16 mouse cellular contexts compared by ENCODE assay signal in genomic region chr10:25219901-25220495, GRCm38 (mm10).
DNase-seq lines count a peak whose midpoint lies in the region; ATAC-seq and TF ChIP-seq lines count a peak whose summit lies in the region.
"Had no signal": no experiment of that assay in that cellular context is flagged by ENCODE, and none has a peak within 500 bp of the region (broad histone marks: within the 10 kb centered on the region; RNA-seq: fewer than 3 reads in every experiment).

No protein-coding gene starts in this region.

- H3K36me3 ChIP-seq in heart, embryonic 12.5 days = no peaks in the 10 kb centered on the region
- H3K36me3 ChIP-seq in kidney, embryonic 16.5 days (ENCODE audit: insufficient read depth, low read length) = no peaks in the 10 kb centered on the region
- H3K36me3 ChIP-seq: heart, embryonic 15.5 days; limb, embryonic 15.5 days; neural tube, embryonic 15.5 days; stomach, embryonic 15.5 days had no signal

- H3K27me3 ChIP-seq in heart, embryonic 12.5 days (replicated peaks) = no peaks in the 10 kb centered on the region
- H3K27me3 ChIP-seq in kidney, embryonic 16.5 days (ENCODE audit: insufficient read depth, low read length) = 0 out of 2 replicates have a peak, but pooled peaks cover 3% of the 10 kb centered on the region
- H3K27me3 ChIP-seq: heart, embryonic 15.5 days; limb, embryonic 15.5 days; liver, embryonic 15.5 days; lung, embryonic 15.5 days; megakaryocyte, embryonic 14.5 days; neural tube, embryonic 15.5 days; stomach, embryonic 15.5 days had no signal

- 86% methylated on average over 15 of the region's 15 CpGs for WGBS in heart, embryonic 12.5 days
- WGBS in kidney, embryonic 16.5 days = 57% methylated on average over 15 of the region's 15 CpGs

- H3K9me3 ChIP-seq in heart, embryonic 12.5 days (replicated peaks) = no peaks in the 10 kb centered on the region
- no peaks in the 10 kb centered on the region for H3K9me3 ChIP-seq in kidney, embryonic 16.5 days (ENCODE audit: low read length)
- H3K9me3 ChIP-seq: heart, embryonic 15.5 days; limb, embryonic 15.5 days; liver, embryonic 15.5 days; lung, embryonic 15.5 days; neural tube, embryonic 15.5 days; stomach, embryonic 15.5 days had no signal

- no peak overlapping the region for H3K27ac ChIP-seq in heart, embryonic 12.5 days (ENCODE audit: poor library complexity, severe bottlenecking)
- H3K27ac ChIP-seq in kidney, embryonic 16.5 days (ENCODE audit: low read length) = no peak overlapping the region
- H3K27ac ChIP-seq: heart, embryonic 15.5 days; limb, embryonic 15.5 days; liver, embryonic 15.5 days; lung, embryonic 15.5 days; neural tube, embryonic 15.5 days; stomach, embryonic 15.5 days had no signal

- H3K4me2 ChIP-seq in heart, embryonic 12.5 days = no peak overlapping the region
- H3K4me2 ChIP-seq in kidney, embryonic 16.5 days (replicated peaks; ENCODE audit: low read depth, low read length) = no peak overlapping the region
- H3K4me2 ChIP-seq: heart, embryonic 15.5 days; limb, embryonic 15.5 days; liver, embryonic 15.5 days; lung, embryonic 15.5 days; stomach, embryonic 15.5 days had no signal

- no peak overlapping the region for H3K9ac ChIP-seq in heart, embryonic 12.5 days
- H3K9ac ChIP-seq in kidney, embryonic 16.5 days (replicated peaks; ENCODE audit: low read length) = no peak overlapping the region
- H3K9ac ChIP-seq: forebrain, postnatal 0 days; heart, embryonic 15.5 days; limb, embryonic 15.5 days; liver, embryonic 15.5 days; lung, embryonic 15.5 days; stomach, embryonic 15.5 days had no signal

- H3K4me3 ChIP-seq in heart, embryonic 12.5 days = no peak overlapping the region
- no peak overlapping the region for H3K4me3 ChIP-seq in kidney, embryonic 16.5 days (ENCODE audit: low read length)
- H3K4me3 ChIP-seq: heart, embryonic 15.5 days; limb, embryonic 15.5 days; liver, embryonic 15.5 days; lung, embryonic 15.5 days; megakaryocyte, embryonic 14.5 days; stomach, embryonic 15.5 days had no signal

- no peak for TF ChIP-seq POLR2A in brain, embryonic 14.5 days (IDR thresholded peaks at IDR 0.05; ENCODE audit: borderline replicate concordance, extremely low read depth, insufficient read depth, insufficient read length, poor library complexity, severe bottlenecking)

- H3K4me1 ChIP-seq in heart, embryonic 12.5 days (replicated peaks) = no peaks in the 10 kb centered on the region
- H3K4me1 ChIP-seq in kidney, embryonic 16.5 days (ENCODE audit: insufficient read depth, low read length) = peaks cover 10% of the 10 kb centered on the region; the same call in 1 of the 2 replicates
- H3K4me1 ChIP-seq: heart, embryonic 15.5 days; liver, embryonic 15.5 days; lung, embryonic 15.5 days; stomach, embryonic 15.5 days had no signal

- no peak for ATAC-seq in heart, embryonic 12.5 days (ENCODE audit: insufficient number of reproducible peaks, low FRiP score)
- ATAC-seq in kidney, embryonic 16.5 days (ENCODE audit: low FRiP score, low TSS enrichment) = peak; percentile 70; the same call in 1 of the 2 replicates

- no peak for TF ChIP-seq CTCF in brain, embryonic 14.5 days (IDR thresholded peaks at IDR 0.05; ENCODE audit: borderline replicate concordance, extremely low read depth, insufficient read depth, insufficient read length)

- DNase-seq in heart, adult 11 months = peak; percentile 36
- no peak for DNase-seq in kidney, adult 9 months
- DNase-seq in brain, embryonic 14.5 days (ENCODE audit: low read depth) = peak; percentile 3
- DNase-seq in mesoderm, embryonic 11.5 days (ENCODE audit: low read depth, low spot score) = peak; percentile 43
- DNase-seq in Muller cell, postnatal 12 days (ENCODE audit: inconsistent ontology term) = no peak
- DNase-seq: layer of hippocampus, adult 9-11 months had no signal

Comparison
In these comparisons a context has a peak if more than half of its experiments do, and no peak if none do; other contexts are left out.
1. DNase-seq: peak in heart, adult 11 months (single experiment), brain, embryonic 14.5 days (single experiment) and mesoderm, embryonic 11.5 days (single experiment); none in kidney, adult 9 months (single experiment) and Muller cell, postnatal 12 days (single experiment).